Mouse (Mus musculus) left cerebral cortex, adult 11 months (tissue): ENCODE data around the gene Olfr222.
"Not testable (repeated sequence)": the region's sequence is repeated elsewhere in the genome, so short reads cannot be mapped to it uniquely, and the experiment has no call there.

Source experiments
- DNase-seq: peaks from one replicate; pipeline ENCODE4 v3.0.0; 2022; ENCODE audit warnings: low spot score

Olfr222 gene

DNA sequence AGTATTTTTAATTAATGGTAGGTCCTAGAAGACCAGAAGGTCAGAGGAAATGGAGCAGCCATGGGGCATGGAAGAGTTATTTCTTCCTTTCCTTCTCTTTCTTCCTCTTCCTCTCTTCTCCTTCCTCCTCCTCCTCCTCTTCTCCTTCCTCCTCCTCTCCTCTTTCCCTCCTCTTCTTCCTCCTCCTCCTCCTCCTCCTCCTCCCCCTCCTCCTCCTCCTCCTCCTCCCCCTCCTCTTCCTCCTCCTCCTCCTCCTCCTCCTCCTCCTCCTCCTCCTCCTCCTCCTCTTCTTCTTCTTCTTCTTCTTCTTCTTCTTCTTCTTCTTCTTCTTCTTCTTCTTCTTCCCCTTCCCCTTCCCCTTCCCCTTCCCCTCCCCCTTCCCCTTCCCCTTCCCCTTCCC lies at the start of gene Olfr222:
TSS of gene Olfr222 (minus strand) at position 101 of the 400 bp plus-strand sequence.
- DNase-seq: not testable (repeated sequence)

DNA sequence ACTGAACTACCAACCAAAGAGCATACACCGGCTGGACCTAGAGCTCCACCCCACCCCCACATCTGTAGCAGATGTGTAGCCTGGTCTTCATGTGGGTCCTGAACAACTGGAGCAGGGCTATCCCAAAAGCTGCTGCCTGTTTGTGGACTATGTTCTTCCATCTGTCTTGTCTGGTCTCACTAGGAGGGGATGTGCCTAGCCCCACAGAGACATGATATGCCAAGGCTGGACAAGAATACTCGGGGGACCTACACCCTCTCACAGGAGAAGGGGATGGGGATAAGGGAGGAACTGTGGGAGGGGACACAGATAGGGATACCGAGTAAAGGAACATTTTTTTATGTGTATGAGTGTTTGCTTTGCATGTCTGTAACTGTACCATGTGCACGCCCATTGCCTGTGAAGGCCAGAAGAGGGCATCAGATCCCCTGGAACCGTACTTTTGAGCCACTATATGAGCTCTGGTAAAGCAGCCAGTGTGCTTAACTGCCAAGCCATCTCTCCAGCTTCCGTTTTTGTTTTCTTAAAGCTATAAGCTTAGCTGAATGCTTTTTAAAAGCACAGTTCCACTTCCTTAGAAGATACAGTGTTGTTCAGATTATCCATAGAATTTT lies 48.1 kb upstream of the Olfr222 start:
- DNase-seq: peak; percentile 65

DNA sequence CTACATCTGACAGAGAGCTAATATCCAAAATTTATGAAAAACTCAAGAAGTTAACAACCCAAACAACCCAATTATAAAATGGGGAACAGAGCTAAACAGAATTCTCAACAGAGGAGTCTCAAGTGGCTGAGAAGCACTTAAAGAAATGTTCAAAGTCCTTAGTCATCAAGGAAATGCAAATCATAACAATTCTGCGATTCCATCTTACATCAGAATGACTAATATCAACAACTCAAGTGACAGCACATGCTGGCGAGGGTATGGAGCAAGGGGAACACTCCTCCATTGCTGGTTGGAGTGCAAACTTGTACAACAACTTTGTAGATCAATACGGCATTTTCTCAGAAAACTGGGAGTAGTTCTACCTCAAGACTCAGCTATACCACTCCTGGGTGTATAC lies 46.2 kb upstream of the Olfr222 start:
- DNase-seq: no peak

DNA sequence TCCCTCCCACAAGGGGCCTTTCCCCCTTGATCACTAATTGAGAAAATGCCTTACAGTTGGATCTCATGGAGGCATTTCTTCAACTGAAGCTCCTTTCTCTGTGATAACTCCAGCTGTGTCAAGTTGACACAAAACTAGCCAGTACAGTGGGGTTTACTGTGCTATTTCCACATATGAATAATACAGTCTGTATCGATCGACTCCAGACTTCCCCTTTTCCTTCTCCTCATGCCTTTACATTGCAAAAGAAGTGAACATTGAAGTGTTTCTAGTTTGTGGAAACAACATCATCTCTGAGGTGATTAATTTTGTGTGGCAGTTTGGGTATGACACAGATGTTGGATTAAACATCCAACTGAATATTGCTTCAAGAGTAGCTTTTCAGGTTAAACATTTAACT lies 41.0 kb upstream of the Olfr222 start:
- not testable (repeated sequence) for DNase-seq

DNA sequence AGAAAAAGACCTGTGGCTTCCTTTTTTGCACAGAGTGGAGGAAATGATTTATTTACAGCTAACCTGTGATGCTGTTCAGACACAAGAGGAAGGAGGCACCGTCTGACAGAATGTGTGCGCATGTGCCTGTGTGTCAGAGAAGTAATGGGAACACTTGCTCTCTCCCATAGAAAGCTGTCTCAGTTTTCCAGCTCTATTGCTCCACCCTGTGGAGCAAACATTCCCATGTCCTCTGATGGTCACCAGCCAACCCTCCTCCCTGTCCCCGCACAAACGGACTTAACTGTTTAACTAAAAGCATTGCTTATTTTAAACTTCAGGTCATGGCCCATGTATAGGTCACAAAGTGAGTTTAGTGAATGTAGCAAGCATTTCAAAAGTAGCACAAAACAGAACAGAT lies 38.1 kb upstream of the Olfr222 start:
- DNase-seq: peak; percentile 29

DNA sequence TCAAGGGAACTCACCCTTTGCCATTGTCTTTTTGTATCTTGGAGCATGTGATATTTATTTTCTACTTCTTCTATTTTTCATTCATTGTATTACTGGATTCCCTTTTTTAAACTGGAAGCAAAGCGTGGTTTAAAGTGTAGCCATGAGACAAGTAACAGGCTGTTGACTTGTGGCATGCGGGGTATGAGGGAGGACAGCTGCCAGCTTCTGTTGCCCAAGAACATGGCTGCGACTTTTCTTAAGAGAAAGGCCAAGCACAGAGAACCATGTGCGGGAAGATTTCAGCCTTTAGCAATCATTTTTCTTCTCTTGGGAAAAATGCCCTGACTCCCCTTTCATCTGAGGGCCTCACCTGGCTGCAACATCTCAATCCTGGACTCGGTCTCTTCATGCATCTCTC lies 35.6 kb upstream of the Olfr222 start:
- no peak for DNase-seq

DNA sequence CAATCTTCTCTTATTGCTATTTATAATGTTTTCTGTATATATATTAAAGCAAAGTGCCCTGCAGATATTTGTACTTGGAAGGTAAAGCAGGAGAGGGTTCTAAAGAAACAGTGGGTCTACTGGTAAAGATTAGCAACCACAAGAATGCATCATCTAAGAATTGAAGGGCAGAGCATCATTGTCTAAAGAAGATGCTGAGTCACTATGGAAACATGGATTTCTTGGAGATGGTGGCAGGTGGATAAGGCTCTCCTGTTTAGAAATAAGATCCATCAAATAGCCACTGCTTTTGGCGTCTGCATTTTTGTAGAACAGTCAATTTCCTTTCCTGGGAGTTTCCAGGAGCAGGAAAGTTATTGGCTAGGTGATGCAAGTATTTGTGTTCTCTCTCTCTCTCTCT lies 26.3 kb upstream of the Olfr222 start:
- no peak for DNase-seq

DNA sequence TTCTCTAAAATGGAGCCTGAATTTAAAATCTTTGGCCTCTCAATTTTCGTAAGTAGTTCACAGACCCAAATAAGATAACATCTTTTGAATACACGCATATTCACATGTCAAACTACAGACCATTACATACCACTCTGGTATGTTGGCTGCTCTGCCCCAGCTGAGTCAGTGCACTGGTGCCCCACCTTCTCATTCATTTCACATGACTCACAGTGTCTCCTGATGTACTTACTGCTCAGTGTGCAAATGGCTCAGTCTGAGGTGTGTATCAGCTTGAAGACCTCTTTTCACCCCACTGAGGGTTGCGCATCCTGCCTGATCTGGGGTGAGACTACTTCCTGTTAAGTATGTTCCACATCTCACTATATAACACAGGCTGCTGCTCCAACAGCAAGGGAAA lies 24.8 kb upstream of the Olfr222 start:
- DNase-seq: no peak

DNA sequence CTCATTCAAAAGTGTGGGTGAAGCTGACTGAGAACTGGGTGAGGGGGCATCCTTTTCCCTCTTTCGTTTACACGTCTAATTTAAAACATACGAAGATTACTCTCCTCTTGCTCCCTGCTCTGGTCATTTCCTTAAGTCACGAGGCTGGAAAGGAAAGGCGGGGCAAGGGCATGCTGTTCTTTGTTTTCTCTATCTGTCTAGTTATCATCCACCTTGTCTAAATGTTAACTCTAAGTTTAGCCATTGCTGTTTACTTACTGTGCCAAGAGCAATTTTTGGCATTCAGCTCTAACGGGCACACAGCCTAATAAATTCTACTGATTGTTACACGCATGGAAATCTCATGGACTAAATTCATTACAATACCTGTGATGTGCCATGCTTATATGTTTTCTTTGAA lies 23.2 kb upstream of the Olfr222 start:
- no peak for DNase-seq

DNA sequence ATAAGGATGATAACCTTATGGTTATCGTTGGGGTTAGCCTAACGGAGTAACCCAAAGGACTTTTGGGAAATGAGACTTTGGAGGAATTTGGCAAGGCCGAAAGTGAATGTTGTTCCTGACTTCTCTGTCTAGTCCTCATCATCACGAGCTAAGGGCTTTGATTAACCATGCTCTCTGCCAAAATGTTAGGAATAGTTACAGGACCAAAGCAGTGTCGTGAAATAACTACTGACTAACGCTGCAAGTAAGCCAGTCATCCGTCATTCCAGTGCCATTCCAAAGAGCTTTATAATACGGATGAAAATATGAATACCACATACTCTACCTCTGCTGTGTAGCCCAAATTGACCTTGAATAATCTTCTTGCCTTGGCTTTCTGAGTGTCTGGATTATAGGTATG lies 20.9 kb upstream of the Olfr222 start:
- DNase-seq: no peak

DNA sequence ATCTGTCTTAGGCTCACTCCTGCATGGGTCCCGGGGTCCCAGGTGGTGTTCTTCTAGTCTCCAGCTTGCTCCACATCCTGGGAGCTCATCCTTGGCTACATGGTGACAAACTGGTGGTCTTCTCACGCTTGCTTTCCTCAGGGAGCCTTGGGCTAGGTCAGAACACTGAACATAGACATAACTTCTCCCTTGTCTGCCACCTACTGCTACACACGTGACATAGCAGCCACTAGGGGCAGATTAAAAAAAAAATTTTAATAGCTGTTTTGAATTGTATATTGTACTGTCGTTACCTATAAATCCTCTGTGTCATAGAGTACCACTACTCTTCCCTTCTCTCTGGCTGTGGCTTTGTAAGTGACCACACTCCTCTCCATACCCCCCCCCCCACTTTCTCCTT lies 20.1 kb upstream of the Olfr222 start:
- no peak for DNase-seq

DNA sequence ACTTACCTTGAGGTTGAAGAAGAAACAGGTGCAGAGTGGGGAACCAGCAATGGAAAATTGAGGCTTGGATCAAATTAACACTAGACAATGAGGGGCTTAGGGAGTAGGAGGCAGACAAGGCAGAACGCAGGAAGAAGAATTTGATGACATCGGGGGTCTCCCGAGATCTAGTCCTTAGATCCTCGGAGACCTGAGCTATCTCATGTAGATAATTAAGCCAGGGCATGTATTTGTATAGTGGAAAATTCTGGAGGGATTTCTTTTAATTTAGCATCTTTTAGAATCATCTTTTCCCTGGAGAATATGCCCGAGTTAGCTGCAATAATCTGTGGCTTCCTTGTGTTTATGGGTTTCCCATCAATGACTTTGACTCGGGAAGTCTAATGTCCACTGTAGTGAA lies 17.2 kb upstream of the Olfr222 start, which contains the start of gene Olfr223:
TSS of gene Olfr223 (minus strand) at position 101 of the 400 bp plus-strand sequence.
- no peak for DNase-seq

DNA sequence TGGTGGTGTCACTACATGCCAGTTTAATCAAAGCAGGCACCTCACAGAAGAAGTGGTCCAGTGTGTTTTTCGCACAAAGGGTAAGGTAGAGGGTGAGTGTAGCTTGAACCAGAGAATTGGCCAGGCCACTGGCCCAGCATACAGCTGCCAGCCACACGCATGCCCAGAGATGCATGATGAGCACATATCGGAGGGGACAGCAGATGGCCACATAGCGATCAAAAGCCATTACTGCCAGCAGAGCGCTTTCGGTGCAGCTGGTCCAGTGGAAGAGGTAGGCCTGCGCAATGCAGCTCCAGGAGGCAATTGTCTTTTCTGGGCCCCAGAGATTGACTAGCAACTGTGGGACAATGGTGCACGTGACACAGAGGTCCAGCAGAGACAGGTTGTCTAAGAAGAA lies 13.5 kb upstream of the Olfr222 start:
- no peak for DNase-seq

DNA sequence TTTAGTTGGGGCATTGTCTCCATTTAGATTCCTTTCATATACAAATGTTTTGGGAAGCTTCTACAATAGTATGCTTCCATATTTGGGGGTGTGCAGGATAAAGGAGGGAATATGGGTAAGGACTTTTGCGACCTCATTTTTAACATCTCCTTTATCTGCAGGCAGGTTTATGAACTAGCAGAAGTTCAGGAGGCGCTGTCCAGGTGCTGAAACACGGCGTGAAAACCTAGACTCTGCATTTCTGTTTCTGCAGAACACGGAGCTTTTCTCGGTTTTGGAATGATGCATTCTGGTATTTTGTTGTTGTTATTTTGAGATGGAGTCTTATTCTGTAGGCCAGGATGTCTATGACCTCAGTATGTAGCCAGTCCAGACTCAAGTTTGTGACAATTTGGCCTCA lies 8.5 kb upstream of the Olfr222 start:
- DNase-seq: no peak

DNA sequence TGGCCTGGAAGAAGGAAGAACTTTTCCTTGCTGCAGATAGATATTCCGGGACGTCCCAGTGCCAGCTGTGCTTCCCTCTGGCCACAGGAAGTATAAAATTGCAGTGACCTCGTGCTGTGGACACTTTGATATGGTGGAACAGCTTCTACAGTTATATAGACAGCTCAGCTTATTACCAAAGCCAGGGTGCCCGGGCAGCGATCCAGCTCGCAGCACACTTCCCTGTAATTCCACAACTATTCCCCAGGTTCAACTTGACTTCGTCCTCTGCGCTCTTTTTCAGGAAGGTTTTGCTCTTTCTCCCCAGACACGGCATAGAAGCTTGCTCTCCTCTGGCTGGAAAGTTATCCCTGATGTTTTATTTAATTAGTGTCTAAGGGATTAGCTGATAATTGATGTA lies 309 bp downstream of the Olfr222 start:
- DNase-seq: no peak

DNA sequence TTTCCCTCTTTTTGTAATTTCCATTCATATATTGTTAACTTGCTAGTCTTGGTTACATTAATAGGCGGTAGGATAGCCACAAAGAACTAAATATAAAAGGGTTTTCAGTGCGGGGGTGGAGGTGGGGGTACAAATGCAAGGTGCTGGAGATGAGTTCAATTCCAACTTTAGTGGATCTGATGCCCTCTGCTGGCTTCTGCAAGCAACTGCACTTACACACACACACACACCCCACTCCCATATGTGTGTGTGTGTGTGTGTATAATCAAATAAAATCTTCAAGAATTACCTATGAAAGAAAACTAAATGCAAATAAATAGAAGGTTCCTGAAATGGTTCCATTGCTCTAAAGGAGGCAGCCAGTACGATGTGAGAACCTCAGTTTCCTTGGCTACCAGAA lies 6.7 kb downstream of the Olfr222 start:
- DNase-seq: no peak

DNA sequence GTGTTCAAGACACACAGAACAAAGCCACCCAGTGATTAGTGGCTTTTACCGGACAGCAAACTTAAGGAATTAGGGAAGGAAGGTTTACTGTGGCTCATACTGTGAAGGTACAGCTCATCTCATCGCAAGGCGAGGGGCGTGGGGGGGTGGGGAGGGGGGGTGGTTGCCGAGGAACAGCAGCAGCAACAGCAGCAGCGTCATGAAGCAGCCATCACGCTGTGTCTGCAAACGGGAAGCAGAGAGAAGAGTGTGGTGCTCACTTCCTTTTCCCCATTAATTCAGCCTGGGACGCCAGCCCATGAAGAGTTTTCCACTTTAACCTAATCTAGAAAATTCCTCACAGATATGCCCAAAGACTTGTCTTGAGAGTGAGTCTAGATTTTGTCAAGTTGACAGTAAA lies 13.2 kb downstream of the Olfr222 start:
- no peak for DNase-seq

DNA sequence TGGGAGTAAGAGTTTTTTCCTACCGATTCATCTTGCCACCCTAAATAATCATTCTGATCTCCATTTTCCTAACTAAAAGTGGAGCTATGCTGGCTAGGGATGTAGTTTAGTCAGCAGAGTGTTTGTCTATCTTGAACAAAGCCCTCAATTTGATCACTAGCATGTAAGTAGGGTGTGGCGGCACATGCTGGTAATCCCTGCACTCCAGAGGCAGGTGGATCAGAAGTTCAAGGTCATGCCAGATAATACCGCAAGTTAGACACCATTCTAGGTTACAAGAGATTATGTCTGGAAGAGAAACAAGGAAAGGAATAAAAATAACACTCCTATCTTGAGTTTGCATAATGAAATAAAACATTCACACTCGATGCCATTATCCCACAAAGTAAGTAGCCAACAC lies 13.7 kb downstream of the Olfr222 start:
- no peak for DNase-seq

DNA sequence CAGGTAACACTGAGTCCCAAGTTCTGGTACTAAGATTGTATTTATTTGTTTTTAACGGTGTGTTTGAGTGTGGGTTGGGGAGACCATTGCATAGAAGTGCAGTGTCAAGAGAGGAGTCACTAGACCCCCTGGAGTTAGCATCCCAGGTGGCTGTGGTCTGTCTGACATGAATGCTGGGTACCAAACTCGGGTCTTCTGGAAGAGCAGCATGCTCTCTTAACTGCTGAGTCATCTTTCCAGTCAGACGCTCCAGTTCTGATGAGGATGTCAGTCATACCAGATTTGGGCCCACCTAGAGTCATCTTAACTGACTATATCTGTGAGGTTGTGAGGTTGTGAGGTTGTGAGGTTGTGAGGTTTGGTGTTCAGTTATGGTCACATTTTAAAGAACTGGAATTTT lies 15.1 kb downstream of the Olfr222 start:
- DNase-seq: no peak

DNA sequence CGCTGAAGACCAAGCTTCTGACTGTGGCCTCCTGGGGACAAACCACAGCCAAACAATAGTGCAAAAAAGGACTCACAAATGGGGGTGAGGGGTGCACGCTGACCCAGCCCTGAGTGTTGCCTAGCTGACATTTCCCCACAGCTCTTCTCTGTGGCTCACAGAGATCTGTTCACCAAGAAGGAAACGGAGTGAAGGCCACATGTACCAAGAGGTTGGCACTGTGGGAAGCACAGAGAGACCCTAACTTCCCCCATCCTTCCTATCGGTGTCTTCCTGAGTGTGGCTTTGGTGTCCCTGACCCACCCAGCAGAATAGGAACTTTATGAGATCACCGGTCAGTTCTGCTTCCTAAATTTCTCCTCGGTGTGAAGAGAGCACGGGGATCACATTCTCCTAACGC lies 21.5 kb downstream of the Olfr222 start:
- DNase-seq: no peak

DNA sequence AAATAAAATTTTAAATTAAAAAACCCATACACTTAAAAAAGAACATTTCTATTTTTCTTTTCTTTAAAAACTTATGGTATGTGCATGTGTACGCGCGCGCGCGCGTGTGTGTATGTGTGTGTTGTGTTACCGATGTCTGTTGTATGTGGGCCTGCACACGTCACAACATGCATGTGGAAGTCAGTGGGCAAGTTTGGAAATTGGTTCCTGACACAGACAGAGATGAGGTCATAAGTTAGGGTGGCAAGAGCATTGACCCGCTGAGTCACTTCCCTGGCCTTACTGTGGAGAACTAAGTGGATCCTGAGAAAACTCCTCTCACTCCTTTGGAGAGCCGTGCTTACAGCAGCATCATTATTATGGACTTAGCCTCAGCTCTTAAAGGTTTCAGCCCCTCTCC lies 21.9 kb downstream of the Olfr222 start:
- no peak for DNase-seq

DNA sequence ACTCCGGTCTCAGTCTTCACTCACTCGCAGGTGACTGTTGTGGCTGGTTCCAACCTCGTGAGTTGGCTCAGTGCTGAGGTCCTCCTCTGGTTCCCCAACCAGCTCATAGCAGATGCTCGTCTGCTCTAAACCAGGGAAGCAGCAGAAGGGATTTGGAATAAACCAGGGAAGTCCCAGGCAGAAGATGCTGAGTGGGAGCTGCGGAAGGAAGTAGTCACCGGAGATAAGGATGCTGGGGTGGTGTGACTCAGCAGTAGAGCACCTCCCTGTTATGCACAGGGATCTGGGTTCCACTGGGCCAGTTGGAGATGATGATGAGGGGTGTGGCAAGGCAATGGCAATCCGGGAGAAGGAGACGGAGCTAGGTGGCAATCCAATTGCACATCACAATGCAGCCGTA lies 32.0 kb downstream of the Olfr222 start:
- DNase-seq: no peak

DNA sequence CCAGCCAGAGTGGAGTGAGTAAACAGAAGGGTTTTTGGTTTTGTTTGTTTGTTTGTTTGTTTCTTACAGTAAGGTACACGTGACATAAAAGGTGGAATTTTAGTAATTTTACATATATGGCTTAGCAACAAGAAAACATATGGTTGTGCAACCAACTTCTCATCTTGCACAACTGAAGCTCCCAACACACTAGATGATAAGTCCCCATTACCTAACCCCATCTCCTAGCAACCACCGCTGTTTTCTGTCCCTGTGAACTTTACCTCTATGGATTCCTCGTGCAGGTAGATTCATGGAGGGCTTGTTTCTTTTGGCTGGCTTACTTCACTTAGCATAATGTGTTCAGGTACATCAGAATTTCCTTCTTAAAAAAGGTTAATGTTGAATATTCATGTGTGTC lies 32.7 kb downstream of the Olfr222 start:
- no peak for DNase-seq

DNA sequence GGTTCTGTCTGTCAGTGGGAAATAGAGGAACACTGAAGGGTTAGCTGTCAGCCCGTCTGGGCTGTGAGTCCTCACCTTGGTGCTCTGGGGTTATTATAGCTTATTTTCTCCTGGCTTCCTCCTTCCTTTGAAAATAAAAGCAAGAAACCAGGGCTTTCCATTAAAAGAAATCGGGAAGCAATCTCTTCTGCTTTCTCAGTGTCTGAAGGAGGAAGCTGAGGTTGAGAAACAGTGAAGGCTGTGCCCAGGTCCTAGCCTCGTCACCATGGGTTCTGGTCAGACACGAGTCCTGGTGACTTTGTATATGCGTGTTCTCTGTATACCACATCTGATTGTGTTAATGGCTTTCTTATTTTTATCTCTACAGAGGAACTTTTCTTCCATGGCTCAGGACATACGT lies 33.6 kb downstream of the Olfr222 start:
- DNase-seq: no peak

DNA sequence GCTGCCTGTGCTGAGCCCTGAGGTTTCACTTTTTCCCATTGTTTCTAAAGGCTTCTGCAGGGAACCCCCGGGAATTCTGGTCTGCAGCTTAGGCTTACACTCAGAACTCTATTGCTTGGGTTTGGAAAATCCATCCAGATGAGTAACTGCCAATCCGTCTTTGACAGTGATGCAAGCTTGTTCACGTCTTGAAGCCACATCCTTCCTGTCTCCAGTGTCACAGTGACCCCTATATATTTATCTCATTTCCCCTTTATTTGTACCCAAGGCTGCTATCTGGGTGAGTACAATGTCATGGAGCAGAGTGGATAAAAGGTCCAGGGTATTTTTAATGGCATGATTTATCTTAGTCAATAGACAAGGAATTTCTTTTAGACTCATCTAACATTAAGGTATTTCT lies 34.7 kb downstream of the Olfr222 start, which contains the start of gene Nlrp3:
TSS of gene Nlrp3 (plus strand) at position 245 of the 400 bp plus-strand sequence.
- DNase-seq: no peak
